Mouse (Mus musculus) cerebellum, adult (tissue): ENCODE measurements around the gene Rapgef2.

ENCODE experiments used
- ATAC-seq: cut with Nextera tagmentation; 2 replicates; pipeline ENCODE4 v1.9.2; 2017; ENCODE audit warnings: mild to moderate bottlenecking, moderate library complexity, mixed read lengths; ENCODE audit not compliant: insufficient number of reproducible peaks, low FRiP score, low TSS enrichment

The Rapgef2 gene

DNA sequence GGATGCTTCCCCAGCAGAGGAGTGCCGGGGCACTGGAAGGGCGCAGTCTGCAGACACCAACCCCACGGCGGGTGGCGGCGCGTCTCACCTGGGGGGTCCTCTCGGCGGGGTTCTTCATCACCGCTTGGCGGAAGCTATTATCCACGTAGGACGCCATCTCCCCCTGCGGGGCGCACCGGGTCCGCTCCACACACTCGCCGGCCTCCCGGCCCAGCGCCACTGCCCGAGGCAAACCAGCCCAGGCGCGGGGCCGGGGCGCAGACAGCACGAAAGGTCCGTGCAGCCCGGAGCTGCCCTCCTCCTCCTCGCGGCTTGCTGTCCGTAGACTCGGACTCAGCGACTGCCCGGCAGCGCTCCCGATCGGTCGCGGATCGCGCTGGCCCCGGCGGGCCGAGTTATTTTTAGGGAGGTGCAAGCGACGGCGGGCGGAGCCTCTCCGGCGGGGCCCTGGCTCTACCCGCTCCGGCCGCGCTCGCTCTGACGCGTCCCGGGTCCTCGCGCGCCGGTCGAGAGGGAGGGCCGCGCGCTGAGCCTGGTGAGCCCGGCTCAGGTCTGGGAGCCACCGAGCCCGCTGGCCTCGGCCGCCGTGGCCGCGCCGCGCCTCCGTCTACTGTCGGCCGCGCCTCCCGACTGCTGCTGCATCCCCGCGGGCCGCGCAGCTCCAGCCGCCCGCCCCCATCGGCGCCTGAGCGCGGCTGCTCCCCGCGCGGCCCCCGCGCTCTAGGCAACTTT is at the start of gene Rapgef2:
Rapgef2 (minus strand) TSS at position 142 of the 732 bp plus-strand sequence.
- peak; percentile 65 for ATAC-seq

GRCm38 (mm10) chr3:79333643-79334200 is 47.4 kb upstream of the Rapgef2 start:
- ATAC-seq: no peak

DNA sequence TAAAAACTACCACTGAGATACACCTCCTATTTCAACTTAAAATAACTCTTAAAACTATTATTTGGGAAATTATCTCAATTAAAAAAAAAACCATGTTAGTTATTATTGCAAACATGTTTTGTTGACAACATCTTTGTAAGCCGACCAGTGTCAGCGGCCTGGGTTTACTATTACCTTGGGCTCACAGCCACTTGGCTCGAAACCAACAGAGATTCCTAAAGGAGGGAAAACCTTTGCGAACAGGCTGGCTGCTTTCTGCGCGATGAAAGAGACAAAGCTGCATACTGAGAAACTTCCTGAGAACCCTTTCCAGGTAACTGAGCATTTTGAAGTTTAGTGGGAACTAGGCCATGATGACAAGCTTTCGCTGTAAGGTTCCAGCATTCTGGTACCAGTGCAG is 46.7 kb upstream of the Rapgef2 start:
- no peak for ATAC-seq

DNA sequence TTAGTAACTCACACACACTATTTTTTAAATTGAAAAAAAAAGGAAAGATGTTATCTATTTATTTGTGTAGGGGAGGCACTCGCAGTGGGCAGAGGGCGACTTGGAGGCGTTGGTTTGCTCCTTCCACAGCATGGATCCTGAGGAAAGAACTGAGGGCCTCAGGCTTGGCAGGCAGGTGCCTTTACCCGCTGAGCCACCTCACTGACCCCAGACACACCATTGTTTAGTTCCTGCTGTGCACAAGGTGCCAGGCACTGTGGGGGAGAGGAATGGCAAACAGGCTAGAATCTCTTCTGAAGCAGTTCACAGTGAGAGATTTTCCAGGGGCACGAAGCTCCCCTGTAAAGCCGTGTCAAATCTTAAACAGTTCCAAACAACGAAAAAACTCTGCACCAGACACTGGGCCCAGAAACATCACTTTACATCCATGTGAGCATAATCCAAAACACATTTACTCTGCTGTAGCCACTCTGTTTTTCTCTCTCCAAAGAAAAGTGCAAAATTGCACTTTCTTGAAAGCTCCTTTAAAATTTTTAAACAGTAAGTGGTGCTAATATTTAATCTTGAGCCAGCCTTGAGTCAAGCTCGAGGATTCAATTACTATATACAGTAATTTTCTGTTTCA is 43.5 kb upstream of the Rapgef2 start:
- ATAC-seq: no peak

- no peak for ATAC-seq
Observed at GRCm38 (mm10) chr3:79324697-79325526, 38.6 kb upstream of the Rapgef2 start.

- no peak for ATAC-seq
Observed at GRCm38 (mm10) chr3:79314006-79314698, 27.8 kb upstream of the Rapgef2 start.

DNA sequence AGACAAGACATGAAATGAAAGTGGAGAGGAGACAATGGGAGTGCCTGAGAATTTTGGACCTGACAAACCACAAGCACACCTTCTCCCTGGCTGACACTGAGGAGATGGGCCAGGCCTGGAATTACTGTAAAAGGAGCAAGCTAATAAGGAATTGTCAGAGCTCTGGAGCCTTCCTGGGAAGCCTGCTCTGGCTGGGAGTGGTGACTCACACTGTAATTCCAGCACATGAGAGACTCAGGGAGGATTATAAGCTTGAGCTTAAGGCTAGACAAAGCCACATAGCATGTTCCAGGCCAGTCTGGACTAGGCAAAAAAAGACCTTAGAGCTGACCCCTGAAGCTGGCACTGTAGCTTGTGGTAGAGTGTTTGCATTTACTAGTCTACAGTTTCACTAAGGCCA is 25.6 kb upstream of the Rapgef2 start:
- no peak for ATAC-seq

- no peak for ATAC-seq
Observed at GRCm38 (mm10) chr3:79310184-79310583, 23.9 kb upstream of the Rapgef2 start.

GRCm38 (mm10) chr3:79308605-79309004 is 22.3 kb upstream of the Rapgef2 start:
- ATAC-seq: no peak

- no peak for ATAC-seq
Observed at GRCm38 (mm10) chr3:79299401-79299800, 13.1 kb upstream of the Rapgef2 start.

GRCm38 (mm10) chr3:79297281-79297680 is 11.0 kb upstream of the Rapgef2 start:
- ATAC-seq: no peak

DNA sequence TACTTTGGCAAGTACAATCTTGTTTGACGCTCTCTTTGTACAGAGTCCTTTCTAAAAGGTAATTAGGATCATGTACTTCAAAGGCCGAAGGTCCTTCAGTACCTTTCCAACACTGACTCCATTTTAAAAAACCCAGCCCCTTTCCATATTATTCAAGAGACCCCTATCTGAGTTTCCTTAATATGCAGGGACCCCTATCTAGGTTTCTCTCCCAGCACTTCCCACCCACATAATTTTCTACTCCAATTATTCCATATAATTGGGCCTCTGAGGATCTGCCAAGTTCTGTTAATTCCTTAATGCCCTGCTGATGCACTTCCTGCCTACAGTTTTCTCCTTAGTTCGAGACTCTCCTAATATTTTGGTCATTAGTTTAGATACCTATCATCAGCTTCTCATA is 10.3 kb upstream of the Rapgef2 start:
- no peak for ATAC-seq

DNA sequence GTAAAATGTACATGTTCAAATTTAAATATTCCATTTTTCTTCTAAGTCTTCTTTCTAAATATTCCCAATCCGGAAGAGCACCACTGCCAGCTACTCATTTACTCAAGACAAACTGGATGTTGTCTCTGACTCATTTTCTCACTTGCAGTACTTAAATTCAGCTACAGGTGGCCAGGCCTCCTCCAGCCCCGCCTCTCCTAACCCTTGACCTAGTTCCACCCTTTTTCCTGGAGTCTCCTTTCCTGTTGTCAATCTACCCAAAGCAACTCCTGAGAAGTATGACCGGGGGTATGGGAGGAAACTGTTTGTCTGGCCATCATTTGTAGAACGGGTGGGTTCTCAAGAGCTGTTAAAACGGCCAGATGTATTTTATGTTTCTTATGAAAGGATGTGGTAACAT is 9.7 kb upstream of the Rapgef2 start:
- ATAC-seq: no peak

DNA sequence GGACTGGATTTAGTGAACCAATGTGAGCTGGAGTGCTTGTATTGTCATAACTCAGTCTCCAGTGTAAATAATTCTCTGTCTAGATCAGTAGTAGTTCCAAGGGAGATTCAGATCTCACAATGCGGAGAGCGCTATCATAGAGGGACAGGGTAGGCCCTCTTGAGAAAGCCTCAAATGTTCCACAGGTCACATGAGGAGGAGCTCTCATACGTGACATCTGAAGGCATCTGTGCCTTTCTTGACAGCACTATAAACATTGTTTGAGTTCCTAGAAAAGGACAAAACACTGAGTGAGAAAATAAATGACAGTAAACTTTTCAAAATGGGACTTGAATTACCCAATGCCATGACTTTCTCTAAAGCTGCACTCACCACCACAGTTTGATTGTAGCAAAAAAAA is 8.4 kb upstream of the Rapgef2 start:
- ATAC-seq: no peak

- ATAC-seq: no peak
Observed at GRCm38 (mm10) chr3:79293023-79293422, 6.7 kb upstream of the Rapgef2 start.

GRCm38 (mm10) chr3:79289050-79289449 is 2.7 kb upstream of the Rapgef2 start:
- ATAC-seq: no peak

DNA sequence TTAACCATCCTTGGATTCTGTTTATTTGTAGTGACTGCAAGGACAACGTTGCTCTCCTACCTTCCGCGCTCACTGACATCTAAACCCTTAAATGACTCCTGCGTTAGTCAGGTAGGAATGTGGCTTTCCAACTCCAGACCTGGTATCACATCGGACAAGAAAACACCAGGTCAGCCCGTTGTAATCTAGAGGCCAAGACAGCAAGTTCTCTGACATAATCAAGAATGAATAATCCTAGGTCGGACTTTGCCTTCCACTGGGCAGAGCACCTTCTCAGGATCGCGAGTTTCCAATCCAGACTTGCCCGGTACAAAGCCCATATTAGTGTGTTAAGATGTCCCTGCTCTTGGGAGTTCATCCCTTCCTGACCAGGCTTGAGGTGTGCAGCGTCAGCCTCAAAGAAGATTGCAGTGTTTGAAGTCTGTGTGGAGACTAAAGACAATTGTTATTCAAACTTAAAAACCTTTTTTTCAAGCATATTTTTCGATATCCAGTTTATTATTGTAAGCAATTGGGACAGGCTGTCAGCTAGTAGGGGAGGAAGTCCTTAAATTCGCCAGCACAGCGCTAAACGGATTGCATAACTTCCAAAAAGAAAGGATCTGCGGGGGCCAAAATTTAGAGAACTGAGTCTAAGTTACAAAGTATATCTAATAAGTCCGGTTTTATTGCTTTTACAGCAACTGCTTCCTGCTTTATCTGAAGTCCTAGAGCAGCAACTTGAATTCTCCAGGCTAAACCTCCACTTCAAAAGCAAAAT is 1.6 kb upstream of the Rapgef2 start:
- no peak for ATAC-seq

DNA sequence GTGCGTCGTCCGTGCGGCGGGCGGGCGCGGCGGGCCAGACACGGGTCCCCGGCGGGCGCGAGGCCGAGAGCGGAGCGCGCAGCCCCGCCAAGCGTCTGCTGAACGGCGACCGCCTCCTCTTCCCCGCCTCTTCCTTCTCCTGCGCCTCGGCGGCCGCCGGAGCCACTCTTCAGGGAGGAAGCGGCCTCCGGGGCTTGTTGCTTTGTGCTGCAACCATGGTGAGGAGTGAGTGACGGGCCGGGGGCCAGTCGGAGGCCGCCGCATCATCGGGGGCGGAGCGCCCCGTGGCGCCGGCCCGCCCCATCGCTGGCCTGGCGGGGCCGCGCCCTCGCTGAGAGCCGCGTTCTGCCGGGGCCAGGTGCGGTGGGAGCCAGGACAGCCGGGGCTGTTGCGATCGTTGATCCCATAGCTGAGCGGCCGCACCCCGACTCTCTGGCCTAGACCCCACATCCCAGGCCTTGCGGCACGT is 825 bp upstream of the Rapgef2 start:
- ATAC-seq: peak; percentile 95

- ATAC-seq: 0 out of 2 replicates have a peak, but pooled peaks have one; percentile 1
Observed at GRCm38 (mm10) chr3:79286031-79286375, 314 bp downstream of the Rapgef2 start.
